Mouse (Mus musculus): ENCODE measurements at regions not wholly inside any gene's neighbourhood (a gene's known extent, or its start where the extent isn't known, plus 50 kb on each side); places are given as distances from the start of the nearest gene placed in this dataset.

- H3K27ac ChIP-seq, result peak overlapping the region; percentile 70
- intact Hi-C loops (cut with DNase I), result loop anchor here (5.0 kb wide), 1 partner anchor 87 kb away; no protein-coding TSS in a partner anchor
- TF ChIP-seq CTCF (IDR thresholded peaks at IDR 0.05), result no peak
- DNase-seq, result peak; percentile 53
- H3K4me3 ChIP-seq, result no peak overlapping the region
Measured at GRCm38 (mm10) chr13:60084975-60085374, 92.2 kb downstream of the Gas1 start.

- no peak for TF ChIP-seq CTCF (IDR thresholded peaks at IDR 0.05)
- H3K27ac ChIP-seq, result peak overlapping the region; percentile 70; the same call in 1 of the 2 replicates
- DNase-seq, result no peak
- intact Hi-C loops (cut with DNase I), result no loop called here
- H3K4me3 ChIP-seq, result no peak overlapping the region
Measured at GRCm38 (mm10) chr13:60084290-60084689, 92.9 kb downstream of the Gas1 start.

GRCm38 (mm10) chr13:60080113-60080512, 97.1 kb downstream of the Gas1 start:
- TF ChIP-seq CTCF (IDR thresholded peaks at IDR 0.05), result no peak
- no peak for DNase-seq
- Histone ChIP-seq H3K4me3 (no peak overlapping the region), H3K27ac (peak overlapping the region; percentile 54)
- intact Hi-C loops (cut with DNase I), result no loop called here

GRCm38 (mm10) chr13:60078331-60079050, 98.7 kb downstream of the Gas1 start:
- H3K4me3 ChIP-seq, result no peak overlapping the region
- peak overlapping the region; percentile 67 for H3K27ac ChIP-seq
- peak; percentile 60 for DNase-seq
- no peak for TF ChIP-seq CTCF (IDR thresholded peaks at IDR 0.05)
- intact Hi-C loops (cut with DNase I), result loop anchor here (5.0 to 10.0 kb wide), 2 partner anchors 64 to 99 kb away; partner anchors contain the start of gene Gas1

GRCm38 (mm10) chr13:60076147-60076800, 100.9 kb downstream of the Gas1 start:
- peak; percentile 45 for DNase-seq
- intact Hi-C loops (cut with DNase I), result loop anchor here (5.0 to 10.0 kb wide), 2 partner anchors 61 to 101 kb away; partner anchors contain the start of gene Gas1
- H3K4me3 ChIP-seq, result no peak overlapping the region
- no peak for TF ChIP-seq CTCF (IDR thresholded peaks at IDR 0.05)
- H3K27ac ChIP-seq, result peak overlapping the region; percentile 57

- DNase-seq, result peak; percentile 84
- peak overlapping the region; percentile 80 for H3K27ac ChIP-seq
- H3K4me3 ChIP-seq, result no peak overlapping the region
- intact Hi-C loops (cut with DNase I), result loop anchor here (10.0 kb wide), 1 partner anchor 57 kb away; no protein-coding TSS in a partner anchor
- 0 out of 2 replicates have a peak, but pooled peaks have one; percentile 6 for TF ChIP-seq CTCF (IDR thresholded peaks at IDR 0.05)
Measured at GRCm38 (mm10) chr13:60071595-60071994, 105.6 kb downstream of the Gas1 start.

GRCm38 (mm10) chr13:60069196-60069595, 108.0 kb downstream of the Gas1 start:
- no peak for TF ChIP-seq CTCF (IDR thresholded peaks at IDR 0.05)
- peak overlapping the region; percentile 62; the same call in 1 of the 2 replicates for H3K27ac ChIP-seq
- peak; percentile 57 for DNase-seq
- H3K4me3 ChIP-seq, result peak overlapping the region; percentile 5; the same call in 1 of the 2 replicates
- intact Hi-C loops (cut with DNase I), result loop anchor here (10.0 kb wide), 1 partner anchor 174 kb away; no protein-coding TSS in a partner anchor

GRCm38 (mm10) chr13:60067325-60067724, 109.8 kb downstream of the Gas1 start:
- no peak overlapping the region for H3K4me3 ChIP-seq
- DNase-seq, result no peak
- H3K27ac ChIP-seq, result no peak overlapping the region
- intact Hi-C loops (cut with DNase I), result loop anchor here (10.0 kb wide), 1 partner anchor 173 kb away; no protein-coding TSS in a partner anchor
- TF ChIP-seq CTCF (IDR thresholded peaks at IDR 0.05), result no peak

- intact Hi-C loops (cut with DNase I), result loop anchor here (10.0 kb wide), 1 partner anchor 167 kb away; no protein-coding TSS in a partner anchor
- DNase-seq, result no peak
- no peak for TF ChIP-seq CTCF (IDR thresholded peaks at IDR 0.05)
- no peak overlapping the region for H3K4me3 ChIP-seq
- H3K27ac ChIP-seq, result no peak overlapping the region
Measured at GRCm38 (mm10) chr13:60061589-60061988, 115.6 kb downstream of the Gas1 start.

GRCm38 (mm10) chr13:60057761-60058274, 119.3 kb downstream of the Gas1 start:
- Histone ChIP-seq H3K4me3 (no peak overlapping the region), H3K27ac (0 out of 2 replicates have a peak overlapping the region, but pooled peaks have one; percentile 16)
- TF ChIP-seq CTCF (IDR thresholded peaks at IDR 0.05), result no peak
- no peak for DNase-seq
- intact Hi-C loops (cut with DNase I), result no loop called here

- DNase-seq, result no peak
- H3K27ac ChIP-seq, result peak overlapping the region; percentile 71; the same call in 1 of the 2 replicates
Measured at GRCm38 (mm10) chr13:60054531-60054930, 122.6 kb downstream of the Gas1 start.

GRCm38 (mm10) chr13:60054081-60054480, 123.1 kb downstream of the Gas1 start:
- Histone ChIP-seq H3K4me3 (no peak overlapping the region), H3K27ac (peak overlapping the region; percentile 71)
- peak; percentile 49 for DNase-seq
- intact Hi-C loops (cut with DNase I), result no loop called here
- no peak for TF ChIP-seq CTCF (IDR thresholded peaks at IDR 0.05)

More at GRCm38 (mm10) chr13:60054531-60054930, 122.6 kb downstream of the Gas1 start:
- no peak for TF ChIP-seq CTCF (IDR thresholded peaks at IDR 0.05)
- intact Hi-C loops (cut with DNase I), result no loop called here
- H3K4me3 ChIP-seq, result no peak overlapping the region
